Mouse (Mus musculus) kidney, postnatal 10 days (tissue): ENCODE data around the gene Gadd45b.
A peak's percentile ranks its signal among the peaks of the same experiment; 100 is the strongest.

ENCODE experiments used
- DNase-seq: peaks from one replicate; pipeline ENCODE4 v3.0.0; 2021; ENCODE audit warnings: mixed read lengths

Gene Gadd45b

DNA sequence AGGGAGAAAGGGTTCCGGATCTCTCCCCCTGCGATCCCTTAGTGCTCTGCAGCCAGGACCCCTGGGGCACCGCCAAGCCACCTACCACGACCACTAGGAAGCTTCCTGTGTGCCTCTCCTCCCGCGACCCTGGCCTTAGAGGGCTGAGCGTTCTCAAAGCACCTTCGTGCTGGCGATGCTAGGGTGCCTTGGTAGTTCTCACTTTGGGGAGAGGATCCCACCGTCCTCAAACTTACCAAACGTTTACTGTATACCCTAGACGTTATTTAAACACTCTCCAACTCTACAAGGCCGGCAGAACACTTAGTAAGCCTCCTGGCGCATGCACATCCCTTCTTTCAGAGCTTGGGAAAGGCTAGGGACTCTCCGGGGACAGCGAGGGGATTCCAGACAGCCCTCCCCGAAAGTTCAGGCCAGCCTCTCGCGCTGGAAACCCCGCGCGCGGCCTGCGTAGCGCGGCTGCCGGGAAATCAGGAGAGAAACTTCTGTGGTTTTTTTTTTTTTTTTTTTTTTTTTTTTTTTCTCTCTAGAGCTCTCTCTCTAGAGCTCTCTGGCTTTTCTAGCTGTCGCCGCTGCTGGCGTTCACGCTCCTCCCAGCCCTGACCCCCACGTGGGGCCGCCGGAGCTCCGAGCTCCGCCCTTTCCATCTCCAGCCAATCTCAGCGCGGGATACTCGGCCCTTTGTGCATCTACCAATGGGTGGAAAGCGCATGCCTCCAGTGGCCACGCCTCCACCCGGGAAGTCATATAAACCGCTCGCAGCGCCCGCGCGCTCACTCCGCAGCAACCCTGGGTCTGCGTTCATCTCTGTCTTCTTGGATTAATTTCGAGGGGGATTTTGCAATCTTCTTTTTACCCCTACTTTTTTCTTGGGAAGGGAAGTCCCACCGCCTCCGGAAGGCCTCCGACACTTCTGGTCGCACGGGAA lies at the start of gene Gadd45b:
TSS of gene Gadd45b (plus strand) at position 775 of the 928 bp plus-strand sequence.
- peak; percentile 99 for DNase-seq

DNA sequence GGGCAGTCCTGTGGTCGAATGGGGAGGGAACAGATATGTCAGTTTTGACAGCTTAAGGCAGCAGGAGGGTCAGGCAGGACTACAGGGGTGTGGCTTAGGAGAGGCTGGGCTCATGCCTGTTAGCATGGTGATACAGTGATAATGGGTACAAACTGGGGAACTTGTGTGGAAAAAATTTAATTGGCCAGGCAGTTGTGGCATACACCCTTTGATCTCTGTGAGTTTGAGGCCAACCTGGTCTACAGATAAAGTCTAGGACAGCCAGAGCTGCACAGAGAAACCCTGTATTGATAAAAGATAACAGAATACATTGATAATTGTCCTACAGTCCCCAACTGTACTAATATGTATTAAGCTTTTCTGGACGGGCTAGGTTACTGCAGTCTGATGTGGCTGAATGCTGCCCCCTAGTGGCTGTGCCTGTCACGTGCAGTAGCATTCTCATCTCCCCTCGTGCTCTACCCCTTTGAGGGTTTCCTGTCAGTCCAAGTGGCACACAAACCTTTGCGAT lies 49.7 kb upstream of the Gadd45b start:
- DNase-seq = peak; percentile 80

DNA sequence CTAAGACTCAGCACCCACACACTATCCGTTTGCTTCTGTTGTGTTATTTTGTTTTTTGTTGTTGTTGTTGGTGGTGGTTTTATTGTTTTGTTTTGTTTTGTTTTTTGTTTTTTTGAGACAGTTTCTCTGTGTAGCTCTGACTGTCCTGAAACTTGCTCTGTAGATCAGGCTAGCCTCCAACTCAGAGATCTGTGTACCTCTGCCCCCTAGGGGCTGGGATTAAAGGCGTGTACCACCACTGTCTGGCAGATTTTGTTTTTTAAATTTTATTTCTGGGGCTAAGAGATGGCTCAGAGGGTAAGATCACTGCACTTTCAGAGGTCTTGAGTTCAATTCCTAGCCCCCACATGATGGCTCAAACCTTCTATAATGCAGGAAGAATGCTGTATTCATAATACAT lies 49.0 kb upstream of the Gadd45b start:
- no peak for DNase-seq

DNA sequence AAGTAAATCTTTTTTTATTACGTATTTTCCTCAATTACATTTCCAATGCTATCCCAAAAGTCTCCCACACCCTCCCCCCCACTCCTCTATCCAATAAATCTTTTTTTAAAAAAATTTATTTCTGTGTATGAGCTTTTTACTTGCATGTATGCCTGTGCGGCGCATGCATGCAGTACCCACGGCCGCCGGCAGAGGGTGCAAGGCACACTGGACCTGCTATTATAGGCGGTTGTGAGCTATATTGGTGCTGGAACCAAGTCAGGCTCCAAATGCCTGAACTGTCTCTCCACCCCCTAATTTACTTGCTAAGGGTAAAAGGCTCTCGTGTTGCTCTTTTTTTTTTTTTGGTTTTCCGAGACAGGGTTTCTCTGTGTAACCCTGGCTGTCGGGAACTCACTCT lies 48.6 kb upstream of the Gadd45b start:
- peak; percentile 86 for DNase-seq

DNA sequence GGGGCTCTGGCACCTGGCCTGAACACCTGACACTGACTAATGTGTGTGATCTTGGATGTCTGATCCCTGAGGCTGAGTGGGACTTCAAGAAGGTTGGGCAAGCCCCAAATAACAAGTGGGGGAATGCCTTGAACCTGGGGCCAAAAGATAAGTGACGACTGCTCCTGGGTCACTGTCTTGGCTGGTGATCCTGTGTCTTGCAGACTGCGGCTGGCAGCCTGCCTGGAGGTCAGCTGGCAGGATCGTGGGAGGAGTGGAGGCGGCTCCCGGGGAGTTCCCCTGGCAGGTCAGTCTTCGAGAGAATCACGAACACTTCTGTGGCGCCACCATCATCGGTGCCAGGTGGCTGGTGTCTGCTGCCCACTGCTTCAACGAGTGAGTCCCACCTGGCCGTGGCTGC lies 42.7 kb upstream of the Gadd45b start:
- peak; percentile 81 for DNase-seq

DNA sequence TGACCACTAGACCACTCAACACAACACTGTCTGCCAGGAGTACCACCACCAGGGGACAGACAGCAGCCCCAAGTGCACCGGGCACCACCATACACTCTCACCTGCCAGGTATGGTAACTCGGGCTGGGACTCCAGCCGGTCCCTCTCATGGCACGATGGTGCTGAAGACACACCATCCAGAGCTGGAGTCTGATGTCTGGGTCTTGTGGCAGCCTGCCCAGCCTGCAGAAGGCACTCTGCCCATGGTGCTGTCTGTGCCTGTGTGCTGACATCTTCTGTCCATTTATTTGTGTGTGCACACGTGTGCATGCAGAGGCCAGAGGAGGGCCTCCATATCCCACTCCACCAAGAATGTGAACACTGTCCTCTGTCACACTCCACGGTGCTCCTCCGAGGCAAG lies 34.8 kb upstream of the Gadd45b start:
- no peak for DNase-seq

DNA sequence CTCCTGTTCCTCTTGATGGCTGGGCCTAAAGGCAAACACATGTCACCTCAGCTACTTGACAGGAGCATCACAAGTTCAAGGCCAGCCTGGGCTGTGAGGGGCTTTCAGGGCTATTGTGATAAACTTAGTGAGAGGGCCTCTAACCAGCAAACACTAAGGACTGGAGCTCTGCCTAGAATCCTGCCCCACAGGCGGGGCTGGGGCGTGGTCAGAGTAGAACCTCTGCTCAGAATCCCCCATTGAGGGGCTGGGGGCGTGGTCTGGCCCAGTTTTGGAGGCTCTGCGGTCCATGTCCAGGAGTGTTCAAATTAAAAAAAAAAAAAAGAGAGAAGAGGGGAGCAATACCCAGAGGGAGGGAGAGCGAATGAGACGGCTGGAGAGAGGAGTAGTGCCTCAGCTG lies 34.2 kb upstream of the Gadd45b start:
- no peak for DNase-seq

DNA sequence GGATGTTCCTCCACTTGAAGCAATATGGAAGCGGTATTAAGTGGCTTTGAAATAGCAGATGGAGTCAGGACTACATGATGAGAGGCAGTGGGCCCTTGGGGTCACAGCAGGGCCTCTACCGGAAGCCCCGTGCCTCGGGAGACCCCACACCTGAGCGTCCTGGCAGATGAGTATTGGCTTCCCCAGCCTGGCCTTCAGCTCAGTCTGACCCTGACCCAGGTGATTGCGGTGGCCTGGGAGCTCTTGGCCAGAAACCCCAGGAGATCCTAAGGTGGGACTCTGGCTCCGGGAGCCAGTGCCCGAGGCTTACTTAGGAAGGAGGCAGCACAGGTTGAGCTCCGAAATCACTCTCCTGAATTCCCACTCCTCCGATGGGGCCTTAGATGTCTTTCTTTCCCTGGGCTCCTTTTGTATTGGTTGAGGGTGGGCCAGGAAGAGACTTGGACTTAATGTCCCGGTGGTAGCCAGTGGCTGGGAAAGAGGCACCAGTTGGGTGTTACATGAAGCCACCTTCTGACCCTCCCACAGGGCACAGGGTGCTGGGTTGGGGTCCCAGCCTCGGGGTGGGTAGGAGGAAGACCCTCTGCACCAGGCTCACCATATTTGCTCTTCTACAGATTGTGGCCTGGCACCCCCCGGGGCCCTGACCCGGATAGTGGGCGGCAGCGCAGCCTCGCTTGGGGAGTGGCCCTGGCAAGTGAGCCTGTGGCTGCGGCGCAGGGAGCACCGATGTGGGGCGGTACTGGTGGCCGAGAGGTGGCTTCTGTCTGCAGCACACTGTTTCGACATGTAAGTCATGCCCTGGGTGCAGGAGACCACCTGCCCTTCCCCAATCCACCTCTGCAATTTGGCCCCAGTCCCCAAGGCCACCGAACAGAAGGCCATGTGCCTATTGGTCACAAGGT lies 33.0 kb upstream of the Gadd45b start:
- DNase-seq = no peak

DNA sequence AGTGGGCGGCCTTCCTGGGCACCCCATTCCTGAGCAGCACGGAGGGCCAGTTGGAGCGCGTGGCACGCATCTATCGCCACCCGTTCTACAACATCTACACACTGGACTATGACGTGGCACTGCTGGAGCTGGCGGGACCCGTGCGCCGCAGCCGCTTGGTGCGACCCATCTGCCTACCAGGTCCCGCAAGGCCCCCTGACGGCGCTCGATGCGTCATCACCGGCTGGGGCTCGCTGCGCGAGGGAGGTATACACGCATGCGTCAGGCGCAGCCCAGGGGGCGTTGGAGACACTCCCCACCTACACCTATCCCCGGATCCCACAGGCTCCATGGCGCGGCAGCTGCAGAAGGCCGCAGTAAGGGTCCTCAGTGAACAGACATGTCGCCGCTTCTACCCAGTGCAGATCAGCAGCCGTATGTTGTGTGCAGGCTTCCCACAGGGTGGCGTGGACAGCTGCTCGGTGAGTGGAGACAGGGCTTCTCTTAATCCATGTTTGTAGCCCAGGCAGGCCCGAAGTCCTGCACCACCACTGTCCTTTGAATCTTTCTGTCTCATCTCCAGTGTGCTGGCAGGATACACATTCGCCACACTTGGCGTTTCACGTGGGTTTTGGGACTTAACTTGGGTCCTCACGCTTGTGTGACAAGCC lies 31.9 kb upstream of the Gadd45b start:
- DNase-seq = no peak

DNA sequence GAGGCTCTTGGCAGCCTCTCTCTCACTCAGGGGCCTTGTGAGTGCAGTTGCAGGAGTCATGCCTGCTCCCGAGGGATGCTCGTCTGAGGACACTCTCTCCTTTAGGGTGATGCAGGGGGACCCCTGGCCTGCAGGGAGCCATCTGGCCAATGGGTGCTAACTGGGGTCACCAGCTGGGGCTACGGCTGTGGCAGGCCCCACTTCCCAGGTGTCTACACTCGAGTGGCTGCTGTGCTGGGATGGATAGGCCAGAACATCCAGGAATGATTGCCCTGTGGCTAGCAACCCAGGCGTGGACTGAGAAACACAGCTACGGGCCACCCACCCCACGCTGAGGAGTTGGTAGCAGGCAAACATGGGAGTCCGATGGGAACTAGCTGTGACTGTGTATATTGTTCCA lies 30.8 kb upstream of the Gadd45b start:
- no peak for DNase-seq

DNA sequence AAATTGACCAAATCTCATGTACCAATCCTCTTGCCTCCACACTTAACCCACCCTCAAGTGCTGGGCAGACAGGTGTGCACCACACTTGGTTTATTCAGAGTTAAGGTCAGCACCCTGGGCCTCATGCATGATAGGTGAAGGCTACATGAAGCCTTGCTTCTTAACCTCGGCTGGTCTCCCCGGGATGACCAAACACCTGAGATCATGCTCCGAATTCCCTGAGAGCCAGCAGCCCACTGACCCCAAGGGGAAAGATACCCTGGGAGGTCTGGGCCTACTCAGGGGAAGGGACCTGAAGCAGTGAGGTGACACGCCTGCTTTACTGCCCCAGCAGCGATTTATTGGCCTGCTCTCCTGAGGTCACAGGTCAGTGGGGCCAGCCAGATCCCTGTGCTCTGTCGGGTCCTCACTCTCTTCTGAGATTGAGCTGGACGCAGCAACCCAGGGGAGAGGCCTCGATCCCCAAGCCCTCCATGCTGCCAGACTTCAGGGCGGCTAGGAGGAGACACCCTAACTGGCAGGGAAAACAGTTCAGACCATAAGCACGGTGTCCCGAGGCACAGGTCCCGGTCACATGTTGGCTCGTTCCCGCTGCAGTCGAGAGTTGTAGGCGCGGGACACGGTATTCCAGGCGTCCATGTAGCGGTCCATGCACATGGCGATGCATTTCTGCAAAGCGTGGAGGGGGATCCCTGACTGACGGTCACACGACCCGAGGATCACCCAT lies 30.1 kb upstream of the Gadd45b start:
- DNase-seq = no peak

DNA sequence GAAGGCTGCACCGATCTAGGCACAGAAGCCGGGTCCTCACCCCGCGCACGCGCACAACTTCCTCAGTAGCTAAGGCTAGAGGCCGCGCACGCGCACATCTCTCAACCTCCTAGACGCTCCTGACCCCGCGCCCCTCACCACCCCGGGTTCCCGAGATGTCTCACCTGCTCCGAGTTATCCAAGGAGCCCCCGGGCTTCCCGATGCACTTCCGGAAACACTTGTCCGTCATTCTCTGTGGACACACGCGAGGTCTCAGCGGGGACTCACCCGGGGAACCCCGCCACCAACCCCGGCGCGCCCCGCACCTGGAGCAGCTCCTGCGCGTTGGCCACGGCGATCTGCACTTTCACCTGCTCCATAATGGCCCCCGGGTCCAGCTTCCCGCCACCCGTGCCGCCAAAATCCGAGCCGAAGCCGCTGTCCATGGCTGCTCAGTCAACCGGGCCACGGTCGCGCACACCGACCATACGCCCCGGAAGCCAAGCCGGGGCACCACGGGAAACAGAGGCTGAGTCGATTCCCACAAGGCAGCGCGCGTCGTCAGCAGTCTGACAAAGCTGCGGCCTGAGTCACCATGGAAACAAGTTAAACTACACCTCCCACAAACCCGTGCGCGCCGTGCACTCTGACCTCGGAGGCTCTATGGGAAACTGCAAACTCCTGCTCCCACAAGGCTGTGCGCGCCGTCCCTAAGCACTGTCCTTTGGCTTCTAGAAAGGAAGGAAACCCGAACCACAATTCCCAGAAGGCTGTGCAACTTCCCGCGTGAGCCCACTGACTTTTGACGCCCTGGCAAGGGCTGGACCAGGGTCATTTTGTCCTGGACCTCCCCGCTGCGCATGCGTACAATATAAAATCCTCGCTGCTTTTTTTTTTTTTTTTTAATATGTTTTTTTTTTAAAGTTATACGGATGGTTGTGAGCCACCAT lies 29.3 kb upstream of the Gadd45b start, which contains the start of gene Timm13:
TSS of gene Timm13 (minus strand) at position 652 of the 930 bp plus-strand sequence.
- peak; percentile 98 for DNase-seq

DNA sequence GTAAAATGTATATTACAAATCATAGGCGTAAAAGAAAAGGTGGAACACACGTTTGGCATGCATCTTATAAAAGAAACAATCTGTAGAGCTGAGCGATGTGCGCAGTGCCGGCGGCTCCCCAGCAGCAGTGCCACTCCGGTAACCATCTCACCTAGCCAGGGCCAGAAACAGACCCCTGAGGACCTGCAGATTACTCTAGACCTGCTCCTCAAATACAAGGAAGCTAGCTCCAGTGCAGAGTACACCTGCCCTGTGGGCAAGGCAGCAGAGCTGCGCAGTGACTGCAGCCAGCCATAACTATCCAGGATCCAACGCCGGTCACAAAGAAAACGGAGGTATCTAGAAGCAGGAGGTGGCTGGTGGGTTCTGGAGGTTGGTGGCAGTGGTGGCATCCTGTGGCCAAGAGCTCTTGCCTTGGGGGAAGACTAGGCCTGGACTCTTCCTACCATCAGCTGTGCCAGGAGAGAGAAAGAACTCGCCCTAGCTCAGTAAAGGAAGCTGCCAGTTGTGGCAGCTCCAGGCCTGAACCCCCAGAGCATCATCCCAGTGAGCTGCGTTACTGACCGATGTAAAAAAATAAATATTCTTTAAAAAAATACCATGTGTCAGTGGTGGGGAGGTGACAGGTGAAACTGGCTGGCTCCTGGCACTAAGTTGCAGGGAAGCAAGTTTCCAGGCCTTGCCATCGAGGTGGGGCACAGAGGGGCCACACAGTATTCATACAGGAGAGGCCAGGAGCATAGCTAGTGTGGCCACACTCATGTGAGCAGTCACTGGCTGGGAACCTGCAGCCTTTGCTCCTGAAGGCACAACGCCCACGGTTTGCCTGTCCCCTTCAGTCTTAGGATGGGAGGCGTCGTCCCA lies 28.2 kb upstream of the Gadd45b start:
- peak; percentile 28 for DNase-seq

DNA sequence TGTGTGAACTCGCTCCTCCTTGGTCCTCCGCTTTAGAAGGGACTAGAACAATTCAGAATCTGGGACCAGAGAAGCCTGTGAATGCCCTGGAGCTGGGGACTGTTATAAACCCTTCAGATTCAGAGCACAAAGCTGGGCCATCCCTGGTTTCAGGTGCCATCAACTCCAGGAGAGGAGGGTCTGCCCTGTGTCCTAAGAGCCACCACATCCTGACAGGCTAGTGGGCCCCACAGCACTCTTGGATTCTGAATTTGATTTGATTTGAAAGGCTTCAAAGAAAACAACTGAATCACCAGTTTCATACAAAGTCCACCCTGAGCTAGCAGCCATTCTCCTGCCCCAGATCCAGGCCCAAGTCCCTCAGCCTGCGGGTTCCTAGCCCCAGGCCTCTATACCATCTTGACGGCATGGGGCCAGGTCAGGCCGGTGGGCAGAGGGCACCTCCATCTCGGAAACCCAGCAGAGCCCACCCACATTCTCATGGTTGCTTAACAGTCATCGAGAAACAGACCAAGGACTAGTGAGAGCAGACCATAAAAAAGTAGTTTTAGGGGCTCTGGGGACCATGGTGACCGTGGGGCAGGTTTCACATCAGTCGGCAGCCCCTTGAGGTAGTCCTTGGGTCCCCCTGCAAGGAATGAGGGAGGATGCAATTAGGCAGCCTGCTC lies 27.5 kb upstream of the Gadd45b start:
- no peak for DNase-seq

DNA sequence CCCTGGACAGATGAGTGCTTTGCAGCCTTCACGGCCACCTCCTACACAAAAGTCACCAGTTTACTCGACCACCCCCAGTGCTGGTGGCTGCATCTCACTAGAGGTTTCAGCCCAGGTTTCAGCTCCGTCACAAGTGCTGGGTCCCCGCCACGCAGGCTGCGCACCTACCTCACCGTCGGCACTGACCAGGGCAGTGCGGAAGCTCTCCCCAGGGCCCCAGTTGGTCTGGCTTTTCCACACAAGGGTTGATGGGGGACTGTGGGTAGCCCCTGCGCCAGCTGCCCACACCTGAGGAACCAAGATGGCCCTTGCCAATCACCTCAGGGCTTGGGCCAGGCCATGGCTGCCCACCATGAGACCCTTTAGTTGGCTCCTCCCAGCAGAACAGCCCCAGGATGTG lies 26.6 kb upstream of the Gadd45b start:
- no peak for DNase-seq

DNA sequence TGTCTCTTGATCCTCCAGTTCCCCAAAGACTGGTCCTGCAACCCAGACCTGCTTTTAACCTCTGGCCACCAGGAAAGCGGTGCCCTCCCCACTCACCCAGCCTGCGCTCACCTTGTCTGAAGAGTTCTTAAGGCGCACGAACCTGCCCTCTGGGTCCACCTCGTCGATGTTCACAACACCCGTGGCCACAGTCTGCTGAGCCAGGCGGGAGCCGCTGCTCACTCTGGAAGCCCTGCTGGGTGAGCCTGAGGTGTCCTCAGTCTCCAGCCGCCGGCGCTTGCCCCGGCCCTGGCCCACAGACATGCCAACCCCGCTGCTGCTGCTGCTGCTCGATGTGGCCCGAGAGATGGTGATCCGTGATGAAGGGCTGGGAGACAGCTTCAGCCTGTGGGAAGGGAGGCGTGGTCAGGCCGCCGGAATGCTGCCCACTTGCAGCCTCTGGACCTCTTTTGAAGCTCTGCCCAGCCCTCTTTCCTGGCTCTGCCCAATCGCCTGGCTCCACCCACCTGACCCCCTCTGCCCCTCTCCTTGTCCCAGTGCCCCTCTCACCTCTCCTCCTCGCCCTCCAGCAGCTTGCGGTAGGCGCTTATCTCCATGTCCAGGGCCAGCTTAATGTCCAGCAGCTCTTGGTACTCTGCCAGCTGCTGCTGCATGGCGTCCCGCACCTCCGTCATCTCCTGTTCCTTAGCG lies 25.7 kb upstream of the Gadd45b start:
- peak; percentile 32 for DNase-seq

DNA sequence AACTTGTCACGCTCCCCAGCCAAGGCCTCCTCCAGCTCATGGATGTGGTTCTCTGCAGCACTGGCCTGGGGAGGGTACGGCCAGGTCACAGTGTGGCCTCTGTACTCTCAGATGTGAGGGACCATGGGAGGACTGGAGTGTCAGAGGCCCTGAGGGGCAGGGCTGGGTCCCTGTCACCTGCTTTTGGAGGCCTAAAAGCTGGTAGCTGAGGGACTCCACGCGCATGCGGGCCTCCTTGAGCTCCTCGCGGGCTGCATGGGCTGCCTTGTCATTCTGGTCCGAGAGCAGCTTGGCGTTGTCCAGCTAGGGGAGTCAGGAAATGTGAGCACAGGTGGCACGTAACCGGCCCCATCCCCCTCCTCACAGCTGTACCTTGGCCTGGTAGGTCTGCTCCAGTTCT lies 25.2 kb upstream of the Gadd45b start:
- no peak for DNase-seq

DNA sequence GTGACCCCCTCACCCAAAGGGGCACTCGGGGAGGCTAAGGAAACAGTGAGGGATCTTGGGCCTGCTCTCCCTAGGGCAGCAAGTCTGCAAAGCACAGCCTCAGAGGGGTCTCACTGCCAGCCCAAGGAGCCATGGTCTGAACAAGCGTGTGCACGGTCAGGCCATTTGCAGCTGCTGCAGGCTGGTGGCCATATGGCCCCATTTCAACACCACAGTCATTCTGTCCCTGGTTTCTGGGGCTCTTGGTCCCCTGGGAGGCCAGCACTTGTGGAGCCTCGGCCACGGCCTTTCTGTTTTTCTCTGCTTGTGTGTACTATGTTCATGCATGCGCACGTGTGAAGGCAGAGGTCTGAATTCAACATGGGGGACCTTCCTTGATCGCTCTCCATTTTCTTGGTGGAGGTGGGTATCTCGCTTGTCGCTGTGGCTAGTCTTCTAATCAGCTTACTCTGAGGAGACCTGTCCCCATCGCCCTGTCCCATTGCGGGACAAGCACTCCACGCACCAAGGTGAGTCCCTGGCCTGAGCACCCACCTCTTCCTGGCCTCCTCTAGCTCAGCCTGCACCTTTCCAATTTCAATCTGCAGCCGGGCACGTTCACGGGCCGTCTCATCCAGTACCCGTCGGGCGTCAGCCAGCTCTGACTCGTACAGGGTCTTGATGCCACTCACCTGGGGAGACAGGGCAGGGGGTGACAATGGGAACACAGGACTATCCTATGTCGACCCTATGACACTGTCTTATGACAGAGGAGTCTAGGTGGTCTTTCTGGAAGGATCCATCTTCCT lies 20.3 kb upstream of the Gadd45b start:
- no peak for DNase-seq
